Mouse (Mus musculus) hindbrain, embryonic 10.5 days (tissue): ENCODE results near the gene Slc40a1. TPM values are rescaled to one million over a fixed set of nuclear protein-coding genes. Genes with fewer than 3 reads are reported as not detected.

Experiments used
- DNase-seq: peaks from one replicate; pipeline ENCODE4 v3.0.0-alpha.2; 2017; ENCODE audit warnings: low spot score
- H3K27ac ChIP-seq: fragments of 300-500 bp; sonication (generic); 2 replicates; pipeline ENCODE4 v1.5.1; 2016; ENCODE audit warnings: mild to moderate bottlenecking, moderate library complexity
- H3K27me3 ChIP-seq: fragments of 300-500 bp; sonication (generic); 2 replicates; pipeline ENCODE4 v1.6.1; 2016; ENCODE audit warnings: mild to moderate bottlenecking; ENCODE audit not compliant: poor library complexity, insufficient read depth, severe bottlenecking
- H3K36me3 ChIP-seq: fragments of 300-500 bp; sonication (generic); 2 replicates; pipeline ENCODE4 v1.6.1; 2016; ENCODE audit warnings: mild to moderate bottlenecking, moderate library complexity
- H3K4me1 ChIP-seq: fragments of 300-500 bp; sonication (generic); replicated peaks from 2 replicates; pipeline ENCODE4 v1.6.1; 2016; ENCODE audit warnings: mild to moderate bottlenecking
- H3K4me3 ChIP-seq: fragments of 300-500 bp; sonication (generic); 2 replicates; pipeline ENCODE4 v1.5.1; 2016; ENCODE audit warnings: mild to moderate bottlenecking, moderate library complexity
- H3K9me3 ChIP-seq: fragments of 300-500 bp; sonication (generic); 2 replicates; pipeline ENCODE4 v1.6.1; 2016; ENCODE audit warnings: mild to moderate bottlenecking, moderate library complexity
- WGBS: fragments of 180-500 bp; shearing (Covaris S2); methylation state at CpG from one replicate; pipeline ENCODE4 v1.1.7; 2016; 5-methylcytosine and 5-hydroxymethylcytosine counted together
- polyA plus RNA-seq: library from polyadenylated mRNA; unstranded; fragments of >200 nt; fragmentation: Nextera tagmentation; extraction: Ambion mirVana; gene quantifications from 2 replicates; pipeline ENCODE4 v1.2.1, GENCODE M21; 2016

Slc40a1 gene
- polyA plus RNA-seq, 1 experiment from 2014 or later, result 11.5 TPM

DNA sequence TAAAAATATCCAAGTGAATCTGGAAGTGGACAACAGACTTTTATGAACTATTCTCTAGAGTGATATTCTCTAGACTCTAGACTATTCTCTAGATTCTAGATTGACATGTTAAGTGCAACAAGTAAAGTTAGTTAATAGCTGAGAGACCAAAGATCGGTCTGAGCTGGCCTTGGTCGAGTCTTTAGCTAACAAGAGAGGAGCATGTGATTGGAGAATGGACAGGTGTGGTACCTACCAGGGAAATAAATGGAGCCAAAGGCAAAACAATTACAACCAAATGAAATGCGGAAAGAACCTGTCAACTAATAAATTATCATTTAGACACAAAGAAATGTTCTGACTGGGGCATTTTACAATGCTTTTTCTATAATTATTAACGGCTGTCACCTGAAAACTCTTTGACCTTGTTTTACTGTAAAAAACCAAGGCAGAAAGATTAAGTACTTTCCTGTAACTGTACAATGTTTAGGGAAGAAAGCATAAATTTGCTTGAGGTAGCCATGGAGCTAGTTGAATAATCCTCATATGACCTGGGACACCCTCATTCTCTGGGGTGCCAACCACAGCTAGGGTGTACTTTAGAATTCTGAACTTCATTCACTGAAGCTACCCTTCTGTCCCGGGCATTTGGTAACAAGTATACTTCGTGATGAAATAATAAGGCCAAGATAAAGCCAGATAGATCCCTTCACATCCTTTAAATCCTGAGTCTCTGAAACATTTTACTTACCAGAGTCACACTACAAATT is 49.7 kb downstream of the Slc40a1 start:
- Histone ChIP-seq H3K4me1 (no peaks in the 10 kb centered on the region), H3K4me3 (no peak overlapping the region), H3K9me3 (no peaks in the 10 kb centered on the region), H3K27me3 (no peaks in the 10 kb centered on the region), H3K27ac (no peak overlapping the region), H3K36me3 (no peaks in the 10 kb centered on the region)
- WGBS, result 89% methylated on average over 6 of the region's 6 CpGs
- DNase-seq, result no peak

GRCm38 (mm10) chr1:45875640-45876039 is 50.7 kb downstream of the Slc40a1 start:
- WGBS, result 77% methylated on average over 2 of the region's 2 CpGs
- Histone ChIP-seq H3K4me3 (no peak overlapping the region), H3K27me3 (no peaks in the 10 kb centered on the region), H3K4me1 (no peaks in the 10 kb centered on the region), H3K9me3 (no peaks in the 10 kb centered on the region), H3K27ac (no peak overlapping the region), H3K36me3 (no peaks in the 10 kb centered on the region)
- DNase-seq, result no peak

GRCm38 (mm10) chr1:45873250-45873649 is 53.1 kb downstream of the Slc40a1 start:
- WGBS, result 87% methylated on average over 2 of the region's 2 CpGs
- H3K4me1 ChIP-seq, result no peaks in the 10 kb centered on the region
- H3K27ac ChIP-seq, result no peak overlapping the region
- H3K4me3 ChIP-seq, result no peak overlapping the region
- DNase-seq, result no peak
- H3K36me3 ChIP-seq, result no peaks in the 10 kb centered on the region
- no peaks in the 10 kb centered on the region for H3K9me3 ChIP-seq
- no peaks in the 10 kb centered on the region for H3K27me3 ChIP-seq

GRCm38 (mm10) chr1:45868479-45869137 is 57.7 kb downstream of the Slc40a1 start:
- Histone ChIP-seq H3K9me3 (no peaks in the 10 kb centered on the region), H3K27ac (no peak overlapping the region), H3K4me3 (no peak overlapping the region), H3K27me3 (no peaks in the 10 kb centered on the region), H3K36me3 (no peaks in the 10 kb centered on the region), H3K4me1 (peaks cover 4% of the 10 kb centered on the region; the same call in 1 of the 2 replicates)
- no peak for DNase-seq
- WGBS, result 84% methylated on average over 3 of the region's 3 CpGs

GRCm38 (mm10) chr1:45868050-45868449 is 58.3 kb downstream of the Slc40a1 start:
- H3K4me3 ChIP-seq, result no peak overlapping the region
- 84% methylated on average over 1 of the region's 1 CpGs for WGBS
- H3K27me3 ChIP-seq, result no peaks in the 10 kb centered on the region
- DNase-seq, result no peak
- H3K9me3 ChIP-seq, result 0 out of 2 replicates have a peak, but pooled peaks cover 3% of the 10 kb centered on the region
- peaks cover 4% of the 10 kb centered on the region; the same call in 1 of the 2 replicates for H3K4me1 ChIP-seq
- no peaks in the 10 kb centered on the region for H3K36me3 ChIP-seq
- H3K27ac ChIP-seq, result no peak overlapping the region

GRCm38 (mm10) chr1:45866288-45867018 is 59.9 kb downstream of the Slc40a1 start:
- Histone ChIP-seq H3K27ac (no peak overlapping the region), H3K4me1 (peaks cover 4% of the 10 kb centered on the region; the same call in 1 of the 2 replicates), H3K4me3 (no peak overlapping the region), H3K9me3 (0 out of 2 replicates have a peak, but pooled peaks cover 4% of the 10 kb centered on the region), H3K27me3 (no peaks in the 10 kb centered on the region), H3K36me3 (no peaks in the 10 kb centered on the region)
- WGBS, result 75% methylated on average over 3 of the region's 3 CpGs
- DNase-seq, result no peak

- Histone ChIP-seq H3K4me1 (peaks cover 4% of the 10 kb centered on the region; the same call in 1 of the 2 replicates), H3K27me3 (no peaks in the 10 kb centered on the region), H3K9me3 (0 out of 2 replicates have a peak, but pooled peaks cover 4% of the 10 kb centered on the region), H3K36me3 (no peaks in the 10 kb centered on the region), H3K27ac (no peak overlapping the region), H3K4me3 (no peak overlapping the region)
- DNase-seq, result no peak
- 63% methylated on average over 5 of the region's 5 CpGs for WGBS
Measured at GRCm38 (mm10) chr1:45865727-45866126, 60.6 kb downstream of the Slc40a1 start.

- no peak for DNase-seq
- 62% methylated on average over 1 of the region's 1 CpGs for WGBS
Measured at GRCm38 (mm10) chr1:45865316-45865715, 61.0 kb downstream of the Slc40a1 start.

GRCm38 (mm10) chr1:45864564-45865014 is 61.7 kb downstream of the Slc40a1 start:
- no peak overlapping the region for H3K4me3 ChIP-seq
- H3K9me3 ChIP-seq, result 0 out of 2 replicates have a peak, but pooled peaks cover 4% of the 10 kb centered on the region
- H3K36me3 ChIP-seq, result no peaks in the 10 kb centered on the region
- H3K27ac ChIP-seq, result 0 out of 2 replicates have a peak overlapping the region, but pooled peaks have one; percentile 5
- no peak for DNase-seq
- H3K4me1 ChIP-seq, result peaks cover 4% of the 10 kb centered on the region; the same call in 1 of the 2 replicates
- WGBS, result 62% methylated on average over 4 of the region's 4 CpGs
- H3K27me3 ChIP-seq, result no peaks in the 10 kb centered on the region

More at GRCm38 (mm10) chr1:45865316-45865715, 61.0 kb downstream of the Slc40a1 start:
- Histone ChIP-seq H3K4me3 (no peak overlapping the region), H3K9me3 (0 out of 2 replicates have a peak, but pooled peaks cover 4% of the 10 kb centered on the region), H3K36me3 (no peaks in the 10 kb centered on the region), H3K4me1 (peaks cover 4% of the 10 kb centered on the region; the same call in 1 of the 2 replicates), H3K27me3 (no peaks in the 10 kb centered on the region), H3K27ac (no peak overlapping the region)

DNA sequence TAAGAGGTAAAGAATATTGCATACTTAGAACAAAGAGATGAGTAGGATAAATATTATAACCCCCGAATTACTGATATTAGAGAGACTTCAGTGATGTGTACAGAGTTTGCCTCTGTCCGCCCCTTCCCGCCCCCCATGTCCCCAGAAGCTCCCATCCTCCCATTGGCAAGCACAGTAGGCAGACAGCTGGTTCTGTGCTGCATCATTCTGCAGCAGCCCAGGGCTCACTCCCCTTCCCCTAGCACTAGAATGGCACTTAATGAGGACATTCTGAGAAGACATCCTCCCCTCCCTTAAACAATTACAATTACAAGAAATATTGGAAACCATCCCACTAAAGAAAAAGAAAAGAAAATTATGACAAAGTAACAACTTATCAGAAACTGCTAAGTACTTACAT is 62.7 kb downstream of the Slc40a1 start:
- DNase-seq, result no peak
- 92% methylated on average over 3 of the region's 3 CpGs for WGBS
- Histone ChIP-seq H3K4me1 (peaks cover 4% of the 10 kb centered on the region; the same call in 1 of the 2 replicates), H3K4me3 (no peak overlapping the region), H3K9me3 (0 out of 2 replicates have a peak, but pooled peaks cover 4% of the 10 kb centered on the region), H3K27ac (no peak overlapping the region), H3K27me3 (no peaks in the 10 kb centered on the region), H3K36me3 (no peaks in the 10 kb centered on the region)

DNA sequence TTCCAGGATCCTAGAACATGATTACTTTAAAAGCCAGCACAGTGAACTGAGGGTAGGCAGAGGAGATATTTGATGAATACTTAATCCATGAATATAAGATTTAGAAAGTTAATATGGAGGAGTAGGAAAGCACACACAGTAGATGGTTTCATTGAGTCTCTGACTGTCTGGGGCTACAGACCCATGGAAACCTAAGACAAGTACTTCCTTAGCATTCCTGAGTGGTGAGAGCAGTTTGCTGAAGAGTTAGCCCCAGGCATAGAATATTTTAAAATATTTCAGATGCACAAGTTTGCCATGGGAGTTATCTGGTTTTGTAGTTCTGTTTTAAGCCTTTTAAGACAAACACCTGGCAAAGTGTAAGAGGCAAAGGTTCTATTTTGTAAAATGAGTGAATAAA is 65.2 kb downstream of the Slc40a1 start:
- H3K36me3 ChIP-seq, result no peaks in the 10 kb centered on the region
- H3K27me3 ChIP-seq, result no peaks in the 10 kb centered on the region
- H3K4me1 ChIP-seq, result peaks cover 4% of the 10 kb centered on the region; the same call in 1 of the 2 replicates
- no peak overlapping the region for H3K27ac ChIP-seq
- H3K4me3 ChIP-seq, result no peak overlapping the region
- no peak for DNase-seq
- 0 out of 2 replicates have a peak, but pooled peaks cover 4% of the 10 kb centered on the region for H3K9me3 ChIP-seq

DNA sequence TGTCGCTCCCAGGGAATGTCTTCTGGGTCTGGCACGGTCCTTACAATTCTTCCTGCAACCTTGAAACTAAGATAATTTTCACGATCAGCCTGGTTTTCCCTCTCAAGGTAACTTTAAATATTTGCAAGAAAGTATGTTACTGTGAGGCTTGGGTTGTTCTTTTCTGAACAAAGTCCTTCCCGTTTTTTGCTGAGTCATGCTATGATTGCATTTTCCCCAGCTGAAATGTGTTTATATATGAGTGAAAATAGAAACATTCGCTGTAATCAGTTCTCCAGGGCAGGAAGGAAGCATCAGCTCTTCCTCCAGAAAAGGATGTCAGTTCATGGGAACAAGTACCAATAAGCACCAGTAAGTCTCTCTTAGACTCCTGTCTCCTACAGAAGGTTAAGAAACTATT is 66.0 kb downstream of the Slc40a1 start:
- Histone ChIP-seq H3K4me3 (no peak overlapping the region), H3K27me3 (no peaks in the 10 kb centered on the region), H3K27ac (no peak overlapping the region), H3K9me3 (0 out of 2 replicates have a peak, but pooled peaks cover 4% of the 10 kb centered on the region), H3K36me3 (no peaks in the 10 kb centered on the region), H3K4me1 (peaks cover 4% of the 10 kb centered on the region; the same call in 1 of the 2 replicates)
- no peak for DNase-seq
- WGBS, result 74% methylated on average over 5 of the region's 5 CpGs
